Mouse (Mus musculus): ENCODE results near the gene Gna13. TPM values are rescaled to one million over a fixed set of nuclear protein-coding genes. Genes with fewer than 3 reads are reported as not detected.

Gna13 gene
- total and polyA plus RNA-seq, 3 experiments = 51.0 to 102 (median 56.6) TPM

DNA sequence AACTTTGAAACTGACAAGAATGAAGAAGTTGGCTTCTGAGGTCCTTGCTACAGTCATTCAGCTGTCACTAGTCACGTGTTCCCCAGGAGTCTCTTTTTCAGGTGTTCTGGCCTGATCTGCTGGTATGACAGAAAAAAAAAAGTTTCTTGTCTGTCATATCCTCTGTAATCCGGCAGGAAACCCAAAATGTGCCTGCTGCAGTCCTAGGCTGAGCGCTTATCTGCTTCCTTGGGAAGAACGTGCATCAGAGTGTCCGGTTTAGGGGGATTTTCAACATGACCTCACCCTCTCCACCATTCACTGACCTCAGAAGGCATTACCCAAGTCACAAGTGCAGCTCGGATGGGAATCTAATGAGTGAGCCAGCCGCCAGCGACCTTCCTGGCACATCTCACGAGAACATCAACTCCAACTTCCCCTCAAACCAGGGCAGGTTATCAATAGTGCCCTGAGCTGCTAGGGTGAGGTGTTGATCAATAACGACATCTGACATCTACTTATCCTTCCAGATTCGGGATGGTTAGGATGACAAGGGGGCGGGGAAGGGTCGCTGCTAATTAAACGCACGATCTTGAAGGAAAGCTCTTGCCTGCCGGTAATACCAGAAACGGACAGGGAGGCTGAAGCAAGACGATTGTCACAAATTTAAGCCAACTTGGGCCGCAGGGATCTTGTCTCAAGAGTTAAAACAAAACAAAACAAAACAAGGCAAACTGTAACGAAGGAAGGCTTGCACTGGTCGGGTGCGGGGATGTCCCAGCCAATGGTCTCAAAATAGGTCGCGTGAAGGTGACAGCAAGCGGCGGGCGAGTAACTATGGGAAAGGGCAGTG is 784 bp upstream of the Gna13 start (continued):
- TF ChIP-seq USF2 (IDR thresholded peaks at IDR 0.05; ENCODE audit: borderline replicate concordance in 1 of 2, insufficient read depth in 1 of 2, low read depth in 1 of 2, low read length in 2 of 2) = peak; percentile 68 to 78; a peak in 3 of 4 replicates
- TF ChIP-seq GATA1 (IDR thresholded peaks at IDR 0.05; ENCODE audit: low read depth, low read length) = peak; percentile 16; the same call in 1 of the 2 replicates
- TF ChIP-seq CHD2 (IDR thresholded peaks at IDR 0.05; ENCODE audit: low read length) = no peak; the same call in 1 of the 2 replicates
- no peak for TF ChIP-seq RCOR1 (IDR thresholded peaks at IDR 0.05; ENCODE audit: low read depth, low read length)
- TF ChIP-seq NRF1 (IDR thresholded peaks at IDR 0.05; ENCODE audit: insufficient read depth, low read depth, low read length, poor library complexity, severe bottlenecking) = no peak
- peak; percentile 82 for TF ChIP-seq ETS1 (IDR thresholded peaks at IDR 0.05; ENCODE audit: low read depth, low read length)
- TF ChIP-seq KAT2A (conservative IDR thresholded peaks at IDR 0.05; ENCODE audit: low read depth, low read length) = no peak
- no peak for TF ChIP-seq SMC3 (IDR thresholded peaks at IDR 0.05; ENCODE audit: low read depth, low read length)
- TF ChIP-seq TCF12 (IDR thresholded peaks at IDR 0.05; ENCODE audit: low read depth, low read length) = 0 out of 2 replicates have a peak, but pooled peaks have one; percentile 4
- peak; percentile 73; the same call in 1 of the 2 replicates for TF ChIP-seq ZNF384 (IDR thresholded peaks at IDR 0.05; ENCODE audit: low read depth, low read length)
- peak; percentile 97 for TF ChIP-seq MAX (IDR thresholded peaks at IDR 0.05; ENCODE audit: low read length)
- no peak for TF ChIP-seq MEF2A (IDR thresholded peaks at IDR 0.05; ENCODE audit: extremely low read depth, insufficient replicate concordance, low read depth, low read length, poor library complexity, severe bottlenecking)
- TF ChIP-seq TBP (IDR thresholded peaks at IDR 0.05; ENCODE audit: low read depth, low read length) = peak; percentile 73
- TF ChIP-seq POLR2AphosphoS5 (IDR thresholded peaks at IDR 0.05; ENCODE audit: borderline replicate concordance, low read depth, low read length) = no peak; the same call in 1 of the 2 replicates
- no peak for TF ChIP-seq ELF1 (IDR thresholded peaks at IDR 0.05; ENCODE audit: low read depth, low read length)
- 0 out of 4 replicates have a peak, but pooled peaks have one; percentile 2 to 31 for TF ChIP-seq EP300 (IDR thresholded peaks at IDR 0.05; ENCODE audit: low read depth in 1 of 2, low read length in 2 of 2)
- TF ChIP-seq MAZ (IDR thresholded peaks at IDR 0.05; ENCODE audit: low read depth, low read length) = no peak; the same call in 1 of the 2 replicates
- TF ChIP-seq USF1 (IDR thresholded peaks at IDR 0.05; ENCODE audit: low read depth, low read length) = peak; percentile 94
- no peak for TF ChIP-seq MYB (IDR thresholded peaks at IDR 0.05; ENCODE audit: low read depth, low read length)
- TF ChIP-seq SIN3A (IDR thresholded peaks at IDR 0.05; ENCODE audit: low read length) = peak; percentile 88
- no peak for TF ChIP-seq CTCF (IDR thresholded peaks at IDR 0.05 in 2 of 3, conservative IDR thresholded peaks at IDR 0.05 in 1 of 3; ENCODE audit: control insufficient read depth in 1 of 3, insufficient read depth in 1 of 3, low read depth in 2 of 3, low read length in 3 of 3, poor library complexity in 1 of 3, severe bottlenecking in 1 of 3)
- TF ChIP-seq E2F4 (IDR thresholded peaks at IDR 0.05; ENCODE audit: borderline replicate concordance, low read depth, low read length) = no peak

Measured in MEL (cell line).